Mouse (Mus musculus): ENCODE data around the gene Tigit.

DNA sequence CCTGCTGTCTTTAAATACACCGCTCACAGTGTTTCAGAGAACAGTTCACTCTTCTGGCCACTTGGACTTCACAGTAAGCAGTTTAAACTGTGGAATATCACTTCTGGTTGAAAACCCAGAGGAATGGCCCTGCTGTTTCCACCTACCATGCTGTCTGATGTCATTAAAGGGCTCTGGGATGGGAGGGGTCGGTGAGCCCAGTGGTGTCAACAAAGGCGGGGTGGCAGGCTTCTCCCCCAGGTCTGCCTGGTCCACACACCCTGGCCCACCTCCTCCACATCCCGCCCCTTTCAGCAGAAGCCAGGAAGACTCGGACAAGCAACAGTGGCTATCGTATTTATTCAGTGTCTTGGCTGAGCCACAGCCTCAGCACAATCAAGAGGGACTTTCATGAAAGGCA, 44.7 kb downstream of the Tigit start:
- TF ChIP-seq GATA1 (IDR thresholded peaks at IDR 0.05; ENCODE audit: low read length) (no peak), TAL1 (IDR thresholded peaks at IDR 0.05; ENCODE audit: low read length) (no peak)
